Mouse (Mus musculus) mammary gland, adult 2 months (tissue): ENCODE data around the gene Klk1b5. TPM values are rescaled to one million over a fixed set of nuclear protein-coding genes. Genes with fewer than 3 reads are reported as not detected.

Experiments used
- polyA plus RNA-seq: library from polyadenylated mRNA; depleted of rRNA; stranded (reverse); fragments of >200 nt; gene quantifications from 2 replicates; pipeline ENCODE4 v1.2.3, GENCODE M21; 2012; ENCODE audit warnings: low replicate concordance; rRNA removed

Klk1b5 gene
- not detected in 2 replicates for polyA plus RNA-seq

DNA sequence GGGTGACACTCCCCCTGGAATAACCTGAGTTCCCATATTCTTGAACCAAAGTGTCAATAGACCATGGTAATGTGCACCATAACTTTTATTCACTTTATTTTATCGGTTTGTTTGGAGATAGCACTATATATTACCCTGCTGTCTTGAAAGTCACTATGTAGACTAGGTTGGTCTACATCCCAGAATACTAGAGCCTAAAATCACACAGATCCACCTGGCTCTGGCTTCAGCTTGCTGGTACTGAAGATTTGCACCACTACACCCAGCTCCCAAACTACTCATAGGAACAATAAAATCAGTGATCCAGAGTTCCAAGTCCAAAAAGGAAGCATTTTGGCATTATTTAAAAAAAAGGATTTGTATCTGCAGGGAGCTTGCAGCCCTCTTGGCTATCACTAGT lies at the start of gene Klk1b5:
Gene Klk1b5, plus strand, starts transcription at position 301 of the 400 bp plus-strand sequence.

GRCm38 (mm10) chr7:44187936-44188335 lies 27.8 kb upstream of the Klk1b5 start, which contains the start of gene Klk1b24:
TSS of gene Klk1b24 (plus strand) at chr7:44188236.

DNA sequence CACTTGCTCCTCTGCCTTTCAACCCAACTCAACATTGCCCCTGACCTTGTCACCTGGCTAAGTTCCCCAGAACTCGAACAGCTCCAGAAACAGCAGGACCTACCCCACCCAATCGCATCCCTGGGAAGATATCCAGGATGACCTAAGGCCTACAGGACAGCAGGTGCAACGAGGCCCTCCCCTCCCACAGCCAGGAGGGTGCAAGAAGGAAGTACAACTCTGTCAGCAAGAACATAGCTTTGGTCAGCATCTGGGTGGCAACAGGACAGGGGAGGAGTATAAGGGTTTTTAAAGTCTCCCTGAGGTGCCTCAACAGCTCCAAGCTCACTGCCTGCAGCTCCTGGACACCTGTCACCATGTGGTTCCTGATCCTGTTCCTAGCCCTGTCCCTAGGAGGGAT lies 17.9 kb upstream of the Klk1b5 start, which contains the start of gene Klk1b3:
Gene Klk1b3, plus strand, starts transcription at position 301 of the 400 bp plus-strand sequence.

GRCm38 (mm10) chr7:44207135-44207534 lies 8.6 kb upstream of the Klk1b5 start, which contains the start of gene Klk1b4:
TSS of gene Klk1b4 (plus strand) at chr7:44207435.

DNA sequence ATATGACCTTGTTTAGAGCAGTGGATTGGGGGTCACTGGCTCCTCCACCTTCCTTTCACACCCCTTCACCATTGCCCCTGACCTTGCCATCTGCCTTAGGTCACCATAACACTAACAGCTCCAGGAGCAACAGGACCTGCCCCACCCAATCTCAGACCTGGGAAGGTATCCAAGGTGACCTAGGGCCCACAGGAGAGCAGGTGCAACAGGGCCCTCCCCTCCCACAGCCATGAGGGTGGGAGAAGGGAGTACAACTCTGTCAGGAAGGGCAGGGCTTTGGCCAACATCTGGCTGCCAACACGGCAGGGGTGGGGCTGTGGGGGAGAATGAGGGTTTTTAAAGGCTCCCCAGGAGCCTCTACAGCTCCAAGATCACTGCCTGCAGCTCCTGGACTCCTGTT lies 9.3 kb downstream of the Klk1b5 start, which contains the start of gene Klk1:
Gene Klk1, plus strand, starts transcription at position 285 of the 400 bp plus-strand sequence.

GRCm38 (mm10) chr7:44235909-44236308 lies 20.2 kb downstream of the Klk1b5 start, which contains the start of gene Gm36864:
TSS of gene Gm36864 (plus strand) at chr7:44236177.

GRCm38 (mm10) chr7:44246055-44246983 lies 30.6 kb downstream of the Klk1b5 start, which contains the start of the genes 1700028J19Rik and 2410002F23Rik:
TSS of gene 1700028J19Rik (minus strand) at chr7:44246695.
TSS of gene 2410002F23Rik (plus strand) at chr7:44246722.

GRCm38 (mm10) chr7:44257278-44257677 lies 41.5 kb downstream of the Klk1b5 start, which contains the start of gene Acp4:
TSS of gene Acp4 (minus strand) at chr7:44257378.

DNA sequence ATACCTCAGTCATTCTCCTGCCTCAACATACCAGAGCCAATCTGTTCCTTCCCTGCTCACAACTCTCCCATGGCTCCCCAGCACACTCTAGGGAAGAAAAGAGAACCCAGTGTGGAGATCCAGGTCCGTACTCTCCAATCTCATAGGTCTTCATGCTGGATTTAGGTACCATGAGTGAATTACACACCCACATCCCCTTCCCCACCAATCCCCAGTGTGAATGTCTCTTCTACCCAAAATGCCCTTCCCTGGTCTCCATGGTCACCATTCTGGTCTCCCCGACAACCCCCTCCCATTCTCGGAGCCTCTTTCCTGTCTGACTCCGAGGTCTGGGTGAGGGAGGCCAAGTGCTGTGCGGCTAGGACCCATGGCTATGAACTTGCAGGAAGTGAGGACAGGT lies 45.4 kb downstream of the Klk1b5 start, which contains the start of gene Gm15517:
Gene Gm15517, plus strand, starts transcription at position 301 of the 400 bp plus-strand sequence.

Other genes with a start within 250 kb of the Klk1b5 start
- gene Klk1b1, start 249.2 kb upstream of the Klk1b5 start, polyA plus RNA-seq, result not detected in 2 replicates
- not detected in 2 replicates for gene Klk1b9, start 239.9 kb upstream of the Klk1b5 start, polyA plus RNA-seq
- 0.14 TPM in 1 of 2 replicates, not detected in the other for gene Klk1b11, start 220.1 kb upstream of the Klk1b5 start, polyA plus RNA-seq
- gene Klk1b26, start 203.8 kb upstream of the Klk1b5 start, polyA plus RNA-seq, result 0.09 TPM in 1 of 2 replicates, not detected in the other
- gene Klk1b27, start 163.7 kb upstream of the Klk1b5 start, polyA plus RNA-seq, result 1.4 and 3.0 TPM in 2 replicates
- gene Klk1b21, start 113.6 kb upstream of the Klk1b5 start, polyA plus RNA-seq, result not detected in 2 replicates
- not detected in 2 replicates for gene Klk1b22, start 103.3 kb upstream of the Klk1b5 start, polyA plus RNA-seq
- gene Klk1b16, start 79.2 kb upstream of the Klk1b5 start, polyA plus RNA-seq, result not detected in 2 replicates
- not detected in 2 replicates for gene Klk1b24, start 27.7 kb upstream of the Klk1b5 start, polyA plus RNA-seq
- gene Klk1b3, start 17.8 kb upstream of the Klk1b5 start, polyA plus RNA-seq, result not detected in 2 replicates
- not detected in 2 replicates for gene Klk1b4, start 8.5 kb upstream of the Klk1b5 start, polyA plus RNA-seq
- 5.2 and 8.6 TPM in 2 replicates for gene Klk1, start 9.4 kb downstream of the Klk1b5 start, polyA plus RNA-seq
- not detected in 2 replicates for gene Gm36864, start 20.2 kb downstream of the Klk1b5 start, polyA plus RNA-seq
- 1.3 and 2.7 TPM in 2 replicates for gene 1700028J19Rik, start 30.8 kb downstream of the Klk1b5 start, polyA plus RNA-seq
- 75.6 and 148 TPM in 2 replicates for gene 2410002F23Rik, start 30.8 kb downstream of the Klk1b5 start, polyA plus RNA-seq
- gene Acp4, start 41.4 kb downstream of the Klk1b5 start, polyA plus RNA-seq, result not detected in 2 replicates
- not detected in 2 replicates for gene Gm15517, start 45.5 kb downstream of the Klk1b5 start, polyA plus RNA-seq
- gene Clec11a, start 91.0 kb downstream of the Klk1b5 start, polyA plus RNA-seq, result 4.7 and 10.7 TPM in 2 replicates
- gene Shank1, start 94.3 kb downstream of the Klk1b5 start, polyA plus RNA-seq, result 0.89 and 3.2 TPM in 2 replicates
- 5.9 and 7.8 TPM in 2 replicates for gene Syt3, start 168.2 kb downstream of the Klk1b5 start, polyA plus RNA-seq
- gene 1700008O03Rik, start 169.9 kb downstream of the Klk1b5 start, polyA plus RNA-seq, result 0.94 and 1.2 TPM in 2 replicates
- 0.72 and 1.2 TPM in 2 replicates for gene Lrrc4b, start 213.1 kb downstream of the Klk1b5 start, polyA plus RNA-seq
- 0.29 and 3.4 TPM in 2 replicates for gene Aspdh, start 249.4 kb downstream of the Klk1b5 start, polyA plus RNA-seq